Mouse (Mus musculus) CH12F3 (cell line): Measurements from ENCODE around the gene Ak6.

Experiments used
- in situ Hi-C: fragments of 300-500 bp; cut with MboI; formaldehyde crosslinking; loops from 2 replicates; pipeline ENCODE4 v1.14.3; 2020; ENCODE audit warnings: low sequenced_read_pairs

Gene Ak6

DNA sequence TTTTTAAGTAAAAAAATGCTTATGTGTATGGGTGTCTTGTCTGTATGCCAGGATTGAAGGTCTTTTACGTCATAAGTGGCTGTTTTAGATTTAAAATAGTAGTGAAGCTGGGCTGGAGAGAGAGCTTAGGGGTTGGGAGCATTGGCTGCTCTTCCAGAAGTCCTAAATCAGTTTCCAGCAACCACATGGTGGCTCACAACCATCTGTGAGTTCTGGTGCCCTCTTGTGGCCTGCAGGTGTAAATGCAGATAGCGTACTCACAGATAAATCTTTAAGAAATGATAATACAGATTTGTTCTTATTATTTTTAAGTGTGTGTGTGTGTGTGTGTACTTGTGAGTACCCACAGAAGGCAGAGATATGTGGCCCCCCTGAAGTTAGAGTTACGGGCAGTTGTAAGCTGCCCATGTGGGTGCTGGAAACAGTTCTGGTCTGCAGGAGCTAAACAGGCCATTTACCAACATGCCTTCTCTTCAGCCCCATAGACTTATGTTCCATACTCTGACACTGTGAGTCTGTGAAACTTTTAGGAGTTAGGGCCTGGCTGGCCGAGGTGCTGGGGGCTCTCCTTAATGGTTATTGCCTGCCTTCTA, 9.2 kb downstream of the Ak6 start:
- in situ Hi-C loops = no loop called here

DNA sequence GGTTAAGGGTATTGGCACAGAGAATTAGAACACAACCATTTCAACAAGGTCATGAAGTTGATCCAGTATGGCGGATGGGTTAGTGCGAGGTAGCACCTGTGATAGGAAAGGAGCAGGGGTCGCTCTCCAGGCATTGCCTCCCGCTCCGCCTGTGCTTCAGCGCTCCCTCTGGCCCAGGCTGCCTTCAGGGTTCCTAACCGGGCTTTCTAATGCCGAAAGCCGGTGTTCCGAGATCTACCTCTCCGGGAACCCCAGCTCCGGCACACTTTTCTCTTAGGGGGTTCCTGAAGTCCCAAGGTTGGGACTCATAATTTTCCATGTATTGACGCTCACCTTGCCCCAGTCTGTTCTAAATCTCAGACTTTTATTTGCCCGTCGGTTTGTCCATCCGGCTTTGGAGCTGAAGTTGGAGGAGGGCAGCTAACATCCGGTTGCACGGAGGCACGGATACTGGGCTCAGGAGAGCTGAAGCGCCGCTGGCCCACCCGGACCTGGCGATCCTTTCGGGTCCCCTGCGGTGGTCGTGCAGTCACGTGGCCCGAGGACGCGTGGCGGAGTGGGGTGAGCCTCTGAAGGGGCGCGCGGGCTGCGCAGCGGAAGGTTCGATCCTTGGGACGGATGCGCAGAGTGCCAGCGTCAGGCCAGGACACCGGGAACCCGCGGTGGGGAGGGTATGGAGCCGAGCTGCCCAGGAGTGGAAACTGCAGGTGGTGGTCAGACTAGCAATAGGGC, 18.7 kb downstream of the Ak6 start, which contains the start of gene Ccdc125:
Gene Ccdc125 (plus strand): TSS at position 427 of the 732 bp plus-strand sequence.
- in situ Hi-C loops = no loop called here

DNA sequence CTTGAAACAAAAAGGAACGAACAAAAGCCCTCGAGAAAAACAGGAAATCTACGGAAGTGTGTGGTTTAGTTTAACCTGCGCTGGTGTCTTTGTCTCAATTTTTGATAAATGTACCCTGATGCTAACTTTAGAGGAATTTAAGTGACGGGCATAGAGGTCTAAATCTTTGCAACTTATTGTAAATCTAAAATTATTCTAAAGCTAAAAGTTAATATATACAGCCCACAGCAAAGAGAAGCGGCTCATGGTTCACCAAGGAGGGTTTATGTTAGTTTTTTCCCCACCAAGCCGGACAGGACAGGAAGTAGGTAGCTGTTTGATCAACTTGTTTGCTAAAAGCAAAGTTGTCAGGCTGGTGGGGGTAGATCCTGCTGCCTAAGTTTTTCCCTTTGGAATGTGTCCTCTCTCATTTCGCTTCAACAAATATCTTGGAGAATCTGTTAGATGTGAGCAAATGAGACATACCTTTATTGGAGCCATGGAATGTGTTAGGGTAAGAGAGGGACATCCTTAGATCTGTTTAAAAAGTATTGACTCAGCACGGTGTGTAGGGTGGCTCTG, 19.5 kb downstream of the Ak6 start:
- in situ Hi-C loops = no loop called here

DNA sequence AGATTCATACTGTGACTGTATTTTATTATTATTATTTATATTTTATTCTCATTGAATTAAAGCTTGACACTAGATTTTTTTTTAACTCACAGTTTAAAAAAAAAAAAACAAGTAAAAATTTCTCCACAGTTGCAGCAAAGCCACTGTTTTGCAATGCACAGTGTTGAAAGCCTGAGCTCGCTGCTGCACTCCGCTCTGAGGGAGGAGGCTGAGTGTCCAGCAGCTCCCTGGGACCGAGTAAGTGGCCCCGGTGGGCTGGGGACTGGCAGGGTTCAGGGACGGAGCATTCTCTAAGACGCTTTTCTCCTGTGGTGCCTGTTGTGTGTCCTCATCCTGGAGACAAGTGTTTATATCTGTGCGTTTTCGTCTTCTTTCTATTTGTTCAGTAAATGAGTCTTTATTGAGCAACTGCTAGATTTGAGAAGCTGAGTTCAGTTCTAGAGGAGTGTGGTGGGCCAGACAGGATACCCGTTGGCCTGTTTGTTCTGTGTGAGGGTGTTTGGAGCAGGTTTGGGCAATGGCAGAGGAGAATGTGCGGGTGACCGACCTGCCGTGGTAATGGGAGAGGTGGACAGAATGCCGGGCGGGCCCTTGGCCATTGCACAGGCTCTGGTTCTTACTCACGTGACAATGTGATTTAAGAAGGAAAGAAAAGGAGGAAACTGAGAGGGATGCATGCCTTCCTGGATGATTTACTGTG, 25.3 kb downstream of the Ak6 start:
- in situ Hi-C loops = no loop called here

DNA sequence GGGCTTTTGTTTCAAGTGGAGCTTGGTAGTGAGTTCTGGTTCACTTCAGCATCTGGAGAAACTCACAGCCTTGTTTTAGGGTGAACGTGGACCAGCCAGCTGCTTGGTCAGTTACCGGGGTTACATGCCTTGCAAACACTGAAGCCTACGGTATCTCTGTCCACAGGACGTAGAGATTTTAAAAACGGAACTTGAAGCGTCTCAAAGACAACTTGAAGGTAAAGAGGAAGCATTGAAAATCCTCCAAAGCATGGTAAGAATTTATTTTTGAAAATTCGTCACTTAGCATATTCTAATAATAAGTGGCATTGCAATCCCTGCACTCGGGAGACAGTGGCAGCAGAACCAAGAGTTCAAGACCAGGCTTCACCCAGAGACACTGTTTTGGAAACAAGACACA, 30.8 kb downstream of the Ak6 start:
- in situ Hi-C loops = no loop called here

DNA sequence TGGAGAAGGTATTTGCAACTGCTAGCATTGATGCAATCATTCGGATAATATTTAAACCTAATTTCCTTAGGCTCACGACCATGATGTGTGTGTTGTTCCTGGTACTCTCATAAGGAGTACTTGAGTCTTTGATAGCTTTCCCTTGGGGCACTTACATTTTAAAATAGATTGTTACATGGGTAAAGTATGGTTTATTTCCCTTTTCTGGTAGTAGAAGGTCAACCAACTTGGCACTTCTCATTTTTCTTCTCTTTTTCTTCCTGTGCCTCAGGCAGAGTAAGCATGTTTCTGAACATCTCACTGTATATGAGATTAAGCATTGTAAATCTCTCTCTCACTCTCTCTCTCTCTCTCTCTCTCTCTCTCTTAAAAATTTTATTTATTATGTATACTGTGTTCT, 32.1 kb downstream of the Ak6 start:
- in situ Hi-C loops = no loop called here

DNA sequence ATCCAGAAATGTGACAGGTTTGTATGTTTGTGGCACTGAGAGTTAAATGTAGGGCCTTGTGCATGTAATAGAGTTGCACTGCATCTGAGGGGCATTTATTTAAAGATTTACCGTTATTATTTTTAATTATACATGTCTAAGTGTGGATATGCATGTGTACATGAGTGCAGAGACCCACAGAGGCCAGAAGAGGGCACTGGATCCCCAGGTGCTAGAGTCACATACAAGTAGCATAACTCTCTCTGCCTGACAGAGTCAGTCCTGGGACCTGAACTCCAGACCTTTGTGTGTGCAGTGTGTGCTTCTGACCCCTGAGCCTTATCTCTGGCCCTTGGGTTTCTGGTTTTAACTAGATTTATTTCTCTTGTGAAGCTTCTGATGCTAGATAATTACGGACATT, 33.6 kb downstream of the Ak6 start:
- in situ Hi-C loops = no loop called here

DNA sequence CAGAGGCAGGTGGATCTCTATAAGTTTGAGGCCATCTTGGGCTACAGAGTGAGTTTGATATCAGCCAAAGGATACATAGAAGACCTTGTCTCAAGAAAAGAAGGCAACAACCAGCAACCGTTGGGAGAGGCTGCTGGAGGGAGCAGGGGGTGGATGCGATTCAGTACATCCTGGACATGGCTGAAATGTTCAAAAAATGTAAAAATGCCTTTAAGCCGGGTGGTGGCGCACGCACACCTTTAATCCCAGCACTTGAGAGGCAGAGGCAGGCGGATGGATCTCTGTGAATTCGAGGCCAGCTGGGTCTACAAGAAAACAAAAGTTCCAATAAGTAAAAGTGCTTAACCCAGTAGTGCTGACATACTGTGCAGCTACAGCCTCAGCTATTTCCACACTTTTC, 36.7 kb downstream of the Ak6 start:
- in situ Hi-C loops = no loop called here

DNA sequence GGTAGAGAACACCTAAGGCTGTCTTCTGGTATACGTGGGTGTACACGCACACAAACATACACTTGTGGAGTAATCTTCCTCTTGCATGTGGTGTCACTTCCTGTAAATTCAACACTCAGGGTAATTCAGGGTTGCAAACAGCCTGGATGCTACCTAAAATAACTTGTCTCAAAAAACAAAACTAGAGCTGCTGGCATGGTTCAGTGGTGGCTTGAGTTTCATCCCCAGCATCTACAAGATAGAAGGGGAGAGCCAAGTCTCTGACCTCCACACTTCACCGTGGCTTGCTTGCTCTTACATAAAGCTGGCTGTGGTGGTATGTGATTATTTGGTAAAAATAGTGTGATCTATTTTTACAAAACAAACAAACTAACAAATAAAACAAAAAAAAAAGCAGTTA, 46.8 kb downstream of the Ak6 start:
- in situ Hi-C loops = no loop called here

DNA sequence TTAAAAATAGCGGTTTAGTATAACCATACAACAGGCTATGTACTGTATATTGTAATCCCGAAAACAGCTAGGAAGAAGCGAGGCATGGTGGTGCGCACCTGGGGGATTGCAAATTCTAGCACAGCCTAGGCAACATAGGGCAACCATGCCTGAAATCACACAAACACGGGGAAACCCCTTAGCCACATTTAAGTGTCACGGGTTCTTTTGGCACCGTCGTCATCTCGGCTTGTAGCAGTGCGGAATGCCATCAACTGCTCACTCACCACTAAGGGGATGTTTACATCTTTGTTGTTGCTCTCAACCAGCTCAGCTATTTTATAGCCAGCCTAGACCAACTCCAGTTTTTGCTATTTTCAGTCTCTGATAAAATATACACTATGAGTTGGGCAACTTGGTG, 48.1 kb downstream of the Ak6 start:
- in situ Hi-C loops = no loop called here

DNA sequence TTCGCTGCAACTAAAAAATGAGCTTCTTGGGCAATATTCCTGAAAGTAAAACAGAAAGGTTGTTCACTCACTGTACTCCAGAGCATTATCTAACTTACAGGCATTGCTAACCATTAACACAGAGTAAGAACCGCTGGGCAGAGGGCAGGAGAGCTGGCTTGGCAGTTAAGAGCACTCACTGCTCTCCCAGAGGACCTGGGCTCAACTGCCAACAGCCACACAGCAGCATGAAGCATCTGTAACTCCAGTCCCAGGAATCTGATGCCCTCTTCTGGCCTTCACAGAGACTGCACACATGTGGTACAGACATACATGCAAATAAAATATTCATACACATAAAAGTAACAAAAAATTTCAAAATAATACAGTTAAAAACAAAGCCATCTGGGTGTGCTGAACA, 52.7 kb downstream of the Ak6 start:
- in situ Hi-C loops = no loop called here

DNA sequence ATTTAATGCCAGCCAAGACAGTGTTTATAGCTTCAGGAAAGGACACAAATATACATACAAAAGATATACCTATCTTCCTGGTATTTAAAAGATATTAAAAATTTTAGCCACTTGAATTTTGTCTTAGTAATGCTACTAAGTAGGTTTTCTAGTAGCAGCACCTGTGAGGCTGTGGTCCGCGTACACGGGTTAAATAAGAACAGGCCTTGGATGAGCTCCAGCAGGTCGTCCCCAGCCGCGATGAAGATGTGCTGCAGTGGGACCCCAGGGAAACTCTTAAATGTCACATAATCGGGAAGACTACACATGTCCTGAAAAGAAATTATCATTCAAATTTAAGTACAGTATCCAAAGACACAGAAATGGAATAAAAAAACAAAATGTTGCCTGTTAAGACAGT, 55.4 kb downstream of the Ak6 start:
- in situ Hi-C loops = no loop called here

DNA sequence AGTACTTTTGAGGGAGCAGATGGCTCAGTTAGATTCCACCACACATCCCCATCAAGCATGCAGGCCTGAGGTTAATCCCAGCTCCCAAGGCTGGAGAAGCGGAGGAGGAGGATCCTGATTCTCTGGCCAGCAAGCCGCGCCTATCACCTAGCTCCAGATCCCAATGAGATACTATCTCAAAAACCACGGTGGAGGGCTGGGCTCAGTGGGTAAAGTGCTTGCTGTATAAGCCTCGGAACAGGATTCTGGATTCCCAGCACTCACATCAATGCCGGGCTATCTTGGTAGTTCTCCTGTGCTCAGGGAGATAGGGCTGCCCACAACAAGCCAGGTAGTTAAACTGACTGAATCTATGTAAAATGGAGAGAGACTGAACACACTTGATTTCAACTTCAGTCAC, 64.7 kb downstream of the Ak6 start:
- in situ Hi-C loops = no loop called here
